Mouse (Mus musculus) ovary, postnatal 36 days (tissue): ENCODE results near the gene Strn4.

ENCODE experiments used
- DNase-seq: peaks from one replicate; pipeline ENCODE4 v3.0.0; 2022; ENCODE audit warnings: low spot score, mixed read lengths

Strn4 gene

DNA sequence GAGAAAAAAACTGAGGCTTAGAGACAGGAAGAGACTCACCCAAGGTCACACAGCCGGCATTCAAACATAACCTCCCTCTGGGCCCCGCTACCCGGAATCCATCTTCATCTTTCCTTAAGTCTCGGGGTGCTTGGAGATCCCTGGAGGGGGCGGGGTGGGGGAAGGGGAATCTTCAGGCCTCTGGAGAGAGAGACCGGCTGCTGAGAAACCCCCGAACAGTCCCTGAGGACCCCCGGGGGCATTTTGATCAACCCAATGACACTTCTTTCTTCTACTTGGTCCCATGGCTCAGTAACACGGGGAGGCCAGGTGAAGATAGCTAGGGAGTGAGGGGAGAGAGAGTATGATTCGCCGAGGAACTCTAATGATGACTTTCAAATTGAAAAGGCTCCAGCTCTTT lies 60.3 kb downstream of the Strn4 start:
- no peak for DNase-seq

DNA sequence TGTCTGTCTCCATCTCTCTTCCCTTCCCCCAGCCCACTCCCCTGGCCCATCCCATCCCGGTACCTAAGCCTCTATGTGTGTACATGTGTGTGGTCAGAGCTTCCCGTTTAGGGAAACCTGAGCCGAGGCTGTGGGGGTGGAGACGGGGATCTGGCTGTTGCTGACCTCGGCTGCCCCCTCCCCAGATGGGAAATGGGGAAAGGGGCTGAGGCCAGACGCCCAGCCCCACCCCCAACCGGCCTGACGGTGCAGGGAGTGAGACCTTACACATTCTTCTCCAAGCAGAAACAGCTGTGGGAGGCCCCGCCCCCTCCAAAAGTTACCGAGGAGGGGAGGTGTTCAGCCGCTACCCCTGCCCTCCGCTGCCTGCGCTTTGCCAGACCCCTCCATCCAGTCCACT lies 60.9 kb downstream of the Strn4 start:
- no peak for DNase-seq

DNA sequence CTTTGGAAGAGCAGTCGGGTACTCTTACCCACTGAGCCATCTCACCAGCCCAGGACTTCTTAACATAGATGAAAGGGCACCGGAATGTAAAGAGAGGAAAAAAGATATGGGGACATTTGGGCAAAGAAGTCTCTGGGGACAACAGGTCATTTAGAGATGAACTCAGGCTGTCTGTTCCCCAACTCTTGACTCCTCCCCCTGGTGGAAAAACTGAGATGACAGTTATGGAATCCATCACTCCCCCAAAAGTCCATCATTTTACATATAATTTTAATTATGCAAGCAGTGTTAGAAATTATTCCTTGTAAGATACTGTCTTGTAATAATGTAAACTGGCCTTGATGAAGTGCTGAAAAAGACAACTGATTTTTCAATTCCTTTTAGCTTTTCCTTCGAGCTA lies 62.0 kb downstream of the Strn4 start:
- DNase-seq = no peak

DNA sequence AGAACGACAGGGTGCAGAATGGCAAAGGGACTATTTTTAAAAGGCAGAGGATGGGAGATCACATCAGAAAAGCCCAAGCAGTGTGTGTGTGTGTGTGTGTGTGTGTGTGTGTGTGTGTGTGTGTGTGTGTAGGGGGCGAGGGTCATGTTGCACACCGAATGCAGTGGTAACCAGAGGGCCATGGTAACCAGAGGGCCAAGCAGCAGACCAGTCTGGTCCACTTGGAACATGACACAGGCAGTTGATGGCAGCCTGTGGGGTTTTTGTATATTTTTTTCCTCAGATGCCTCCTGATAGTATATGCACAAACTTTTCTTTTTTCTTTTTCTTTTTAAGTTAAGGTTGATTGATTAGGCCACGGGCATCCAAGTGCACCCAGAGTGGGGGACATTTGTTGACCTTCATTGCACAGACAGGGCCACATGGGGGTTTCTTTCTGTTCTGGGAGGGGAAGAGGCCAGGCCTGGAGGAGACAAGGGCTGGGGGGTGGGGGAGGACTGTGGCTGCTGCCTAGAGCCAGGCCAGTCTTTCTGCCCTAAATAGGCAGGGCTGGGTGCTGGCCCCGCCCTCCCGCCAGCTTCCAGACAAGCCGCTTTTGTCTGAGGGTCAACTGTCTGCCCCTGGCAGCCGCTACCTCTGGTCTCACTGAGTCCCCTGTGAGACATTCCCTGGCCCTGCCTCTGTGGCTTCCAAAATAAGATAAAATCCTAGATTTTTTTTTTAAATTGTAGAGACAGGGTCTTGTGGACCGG lies 64.3 kb downstream of the Strn4 start:
- DNase-seq = peak; percentile 47

DNA sequence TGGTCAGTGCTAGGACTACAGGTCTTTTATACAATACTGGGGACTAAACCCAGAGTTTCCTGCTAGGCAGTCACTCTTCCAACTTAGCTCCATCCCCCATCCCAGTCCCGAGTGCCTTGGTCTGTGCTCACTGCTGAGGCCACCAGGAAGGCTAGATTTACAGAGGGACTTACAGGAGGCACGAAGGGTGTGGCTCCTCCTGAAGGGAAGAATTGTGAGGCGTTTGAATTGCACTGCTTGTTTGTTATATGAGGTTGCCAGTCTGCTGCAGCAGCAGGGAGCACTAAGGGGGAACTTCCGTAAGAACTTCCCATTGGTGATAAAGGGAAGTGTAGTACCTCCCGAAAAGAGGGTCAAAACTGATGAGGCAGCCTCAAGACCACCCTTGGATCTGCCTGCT lies 64.9 kb downstream of the Strn4 start:
- no peak for DNase-seq

DNA sequence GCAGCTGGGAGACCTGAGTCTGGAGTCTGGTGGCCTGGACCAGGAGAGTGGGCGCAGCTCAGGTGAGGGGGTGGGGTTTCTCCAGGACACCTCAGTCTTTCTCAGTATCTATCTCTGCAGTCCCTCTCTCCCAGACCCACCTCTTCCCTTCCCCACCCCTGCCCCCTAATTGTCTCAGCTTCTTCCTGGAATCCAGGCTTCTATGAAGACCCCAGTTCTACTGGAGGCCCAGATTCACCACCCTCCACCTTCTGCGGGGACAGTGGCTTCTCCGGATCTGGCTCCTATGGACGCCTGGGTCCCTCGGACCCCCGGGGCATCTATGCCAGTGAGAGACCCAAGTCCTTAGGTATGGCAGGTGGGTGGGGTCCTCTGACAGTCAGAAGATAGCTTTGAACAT lies 67.5 kb downstream of the Strn4 start:
- DNase-seq = no peak

DNA sequence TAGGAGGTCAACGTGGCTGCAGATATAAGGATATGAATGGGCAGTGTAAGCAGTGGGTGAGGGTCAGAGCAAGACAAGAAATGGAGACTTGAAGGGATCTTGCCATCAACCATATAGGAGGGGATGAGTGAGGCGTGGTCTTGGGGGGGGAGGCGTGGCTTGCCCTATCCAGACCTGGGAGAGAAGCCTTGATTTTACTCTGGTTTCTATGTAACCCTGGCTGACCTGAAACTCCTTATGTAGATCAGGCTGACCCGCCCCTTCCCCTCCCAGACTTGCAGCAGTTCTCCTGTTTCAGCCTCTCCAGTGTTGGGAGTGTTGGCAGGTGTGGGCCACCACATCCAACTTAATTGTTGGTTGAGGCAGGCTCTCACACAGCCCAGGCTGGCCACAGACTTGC lies 68.6 kb downstream of the Strn4 start:
- DNase-seq = no peak

DNA sequence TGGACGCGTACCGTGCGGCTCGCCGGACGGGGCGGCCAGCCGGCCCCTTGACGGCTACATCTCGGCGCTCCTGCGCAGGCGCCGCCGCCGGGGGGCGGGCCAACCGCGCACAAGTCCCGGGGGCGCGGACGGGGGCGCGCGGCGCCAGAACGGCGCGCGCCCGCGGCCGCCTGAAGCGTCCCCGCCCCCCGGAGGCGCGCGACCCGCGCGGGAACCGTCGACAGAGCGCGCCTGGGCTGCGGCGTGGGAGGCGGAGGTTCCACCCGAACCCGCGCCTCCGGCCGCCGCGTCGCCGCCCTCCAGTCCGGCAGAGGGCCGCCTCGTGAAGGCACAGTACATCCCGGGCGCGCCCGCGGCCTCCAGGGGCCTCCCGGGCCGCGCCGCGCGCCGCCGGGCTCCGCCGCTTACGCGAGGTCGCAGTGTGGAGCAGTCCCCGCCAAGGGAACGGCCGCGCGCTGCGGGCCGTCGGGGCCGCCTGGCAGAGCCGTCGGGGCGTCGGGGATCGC lies 69.6 kb downstream of the Strn4 start:
- DNase-seq = no peak

DNA sequence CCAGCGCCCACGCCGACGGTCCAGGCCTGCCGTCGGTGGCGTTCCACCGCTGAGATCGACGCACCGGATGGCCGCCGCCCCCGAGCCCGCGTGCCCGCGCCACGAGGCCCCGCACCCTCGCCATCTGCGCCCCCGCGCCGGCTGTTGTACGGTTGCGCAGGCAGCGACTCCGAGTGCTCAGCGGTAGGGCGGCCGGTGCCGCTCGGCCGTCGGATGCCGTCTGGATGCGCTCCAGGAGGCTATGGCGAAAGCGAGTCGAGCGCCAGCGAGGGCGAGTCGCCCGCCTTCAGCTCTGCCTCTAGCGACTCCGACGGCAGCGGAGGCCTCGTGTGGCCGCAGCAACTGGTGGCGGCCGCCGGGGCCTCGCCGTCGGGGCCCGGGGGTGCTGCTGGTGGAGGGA lies 70.2 kb downstream of the Strn4 start:
- DNase-seq = no peak
